Mouse (Mus musculus) forebrain, embryonic 14.5 days (tissue): ENCODE measurements at regions not wholly inside any gene's neighbourhood (a gene's known extent, or its start where the extent isn't known, plus 50 kb on each side); places are given as distances from the start of the nearest gene placed in this dataset.

ENCODE experiments used
- ATAC-seq: fragments of 200-750 bp; cut with Nextera tagmentation; 2 replicates; pipeline ENCODE4 v1.8.0; 2017; ENCODE audit warnings: mild to moderate bottlenecking, moderate library complexity
- DNase-seq: peaks from one replicate; pipeline ENCODE4 v3.0.0-alpha.2; 2015; ENCODE audit warnings: low spot score
- H3K27ac ChIP-seq: fragments of 300-500 bp; sonication (generic); 2 replicates; pipeline ENCODE4 v1.5.1; 2014; ENCODE audit warnings: low read depth, mild to moderate bottlenecking, control low read depth, low read length, moderate library complexity
- H3K27me3 ChIP-seq: fragments of 300-500 bp; sonication (generic); replicated peaks from 2 replicates; pipeline ENCODE4 v1.6.1; 2014; ENCODE audit warnings: low read length, control low read depth, mixed read lengths; ENCODE audit not compliant: control insufficient read depth, insufficient read depth
- H3K36me3 ChIP-seq: fragments of 300-500 bp; sonication (generic); 2 replicates; pipeline ENCODE4 v1.6.1; 2014; ENCODE audit warnings: low read length, control low read depth; ENCODE audit not compliant: control insufficient read depth, insufficient read depth
- H3K4me1 ChIP-seq: fragments of 300-500 bp; sonication (generic); 2 replicates; pipeline ENCODE4 v1.6.1; 2014; ENCODE audit warnings: antibody characterized with exemption, low read length, control low read depth; ENCODE audit not compliant: control insufficient read depth, insufficient read depth
- H3K4me2 ChIP-seq: fragments of 300-500 bp; sonication (generic); 2 replicates; pipeline ENCODE4 v1.6.1; 2014; ENCODE audit warnings: mild to moderate bottlenecking, control low read depth, low read length
- H3K4me3 ChIP-seq: fragments of 300-500 bp; sonication (generic); 2 replicates; pipeline ENCODE4 v1.5.1; 2014; ENCODE audit warnings: low read depth, low read length, control low read depth
- H3K9ac ChIP-seq: fragments of 300-500 bp; sonication (generic); 2 replicates; pipeline ENCODE4 v1.6.1; 2014; ENCODE audit warnings: mild to moderate bottlenecking, low read length, control low read depth, moderate library complexity
- H3K9me3 ChIP-seq: fragments of 300-500 bp; sonication (generic); replicated peaks from 2 replicates; pipeline ENCODE4 v1.6.1; 2016; ENCODE audit warnings: low read length, control low read depth, mixed read lengths; ENCODE audit not compliant: control insufficient read depth
- WGBS: fragments of 180-500 bp; shearing (Covaris S2); extraction: QIAGEN DNeasy Blood & Tissue Kit; methylation state at CpG from one replicate; pipeline ENCODE4 v1.1.7; 2014; 5-methylcytosine and 5-hydroxymethylcytosine counted together

- Histone ChIP-seq H3K9ac (no peak overlapping the region), H3K9me3 (no peaks in the 10 kb centered on the region), H3K36me3 (no peaks in the 10 kb centered on the region), H3K4me1 (no peaks in the 10 kb centered on the region), H3K4me3 (no peak overlapping the region), H3K4me2 (no peak overlapping the region), H3K27ac (no peak overlapping the region), H3K27me3 (no peaks in the 10 kb centered on the region)
- DNase-seq = no peak
- WGBS = 68% methylated on average over 4 of the region's 4 CpGs
- ATAC-seq = no peak
Observed at GRCm38 (mm10) chr2:48468895-48469294, 345.0 kb upstream of the Acvr2a start.

GRCm38 (mm10) chr2:48469357-48469756 lies 344.6 kb upstream of the Acvr2a start:
- WGBS = 70% methylated on average over 4 of the region's 4 CpGs
- no peak for DNase-seq

GRCm38 (mm10) chr2:48473102-48473501 lies 340.8 kb upstream of the Acvr2a start:
- Histone ChIP-seq H3K9ac (no peak overlapping the region), H3K4me3 (no peak overlapping the region), H3K9me3 (no peaks in the 10 kb centered on the region), H3K27me3 (no peaks in the 10 kb centered on the region), H3K27ac (no peak overlapping the region), H3K36me3 (no peaks in the 10 kb centered on the region), H3K4me2 (no peak overlapping the region), H3K4me1 (no peaks in the 10 kb centered on the region; the same call in 1 of the 2 replicates)
- no peak for ATAC-seq
- WGBS = 83% methylated on average over 3 of the region's 3 CpGs
- no peak for DNase-seq

More at GRCm38 (mm10) chr2:48469357-48469756, 344.6 kb upstream of the Acvr2a start:
- no peaks in the 10 kb centered on the region for H3K36me3 ChIP-seq
- H3K9me3 ChIP-seq = no peaks in the 10 kb centered on the region
- H3K27me3 ChIP-seq = no peaks in the 10 kb centered on the region
- no peak overlapping the region for H3K9ac ChIP-seq
- ATAC-seq = no peak
- H3K27ac ChIP-seq = no peak overlapping the region
- H3K4me1 ChIP-seq = no peaks in the 10 kb centered on the region
- no peak overlapping the region for H3K4me2 ChIP-seq
- no peak overlapping the region for H3K4me3 ChIP-seq

GRCm38 (mm10) chr2:48474642-48475041 lies 339.3 kb upstream of the Acvr2a start:
- no peak overlapping the region for H3K27ac ChIP-seq
- H3K36me3 ChIP-seq = no peaks in the 10 kb centered on the region
- no peaks in the 10 kb centered on the region for H3K9me3 ChIP-seq
- no peak overlapping the region for H3K4me3 ChIP-seq
- H3K9ac ChIP-seq = no peak overlapping the region
- WGBS = 91% methylated on average over 4 of the region's 4 CpGs
- ATAC-seq (no peak), DNase-seq (no peak)
- no peaks in the 10 kb centered on the region for H3K27me3 ChIP-seq
- no peak overlapping the region for H3K4me2 ChIP-seq
- H3K4me1 ChIP-seq = no peaks in the 10 kb centered on the region; the same call in 1 of the 2 replicates

GRCm38 (mm10) chr2:48476777-48477176 lies 337.1 kb upstream of the Acvr2a start:
- DNase-seq = no peak
- no peaks in the 10 kb centered on the region for H3K36me3 ChIP-seq
- H3K27ac ChIP-seq = no peak overlapping the region
- peaks cover 7% of the 10 kb centered on the region for H3K4me1 ChIP-seq
- no peak overlapping the region for H3K9ac ChIP-seq
- no peaks in the 10 kb centered on the region for H3K27me3 ChIP-seq
- H3K4me2 ChIP-seq = no peak overlapping the region
- 71% methylated on average over 3 of the region's 3 CpGs for WGBS
- H3K9me3 ChIP-seq = no peaks in the 10 kb centered on the region
- no peak overlapping the region for H3K4me3 ChIP-seq
- no peak for ATAC-seq

GRCm38 (mm10) chr2:48477336-48477735 lies 336.6 kb upstream of the Acvr2a start:
- no peaks in the 10 kb centered on the region for H3K27me3 ChIP-seq
- 47% methylated on average over 2 of the region's 2 CpGs for WGBS
- DNase-seq (no peak), ATAC-seq (peak; percentile 53)
- no peak overlapping the region for H3K4me2 ChIP-seq
- H3K9me3 ChIP-seq = no peaks in the 10 kb centered on the region
- H3K4me1 ChIP-seq = peaks cover 7% of the 10 kb centered on the region
- no peaks in the 10 kb centered on the region for H3K36me3 ChIP-seq
- H3K9ac ChIP-seq = no peak overlapping the region
- no peak overlapping the region for H3K27ac ChIP-seq
- H3K4me3 ChIP-seq = no peak overlapping the region

GRCm38 (mm10) chr2:48479601-48480000 lies 334.3 kb upstream of the Acvr2a start:
- H3K27me3 ChIP-seq = no peaks in the 10 kb centered on the region
- no peaks in the 10 kb centered on the region for H3K36me3 ChIP-seq
- DNase-seq = no peak
- H3K9me3 ChIP-seq = no peaks in the 10 kb centered on the region
- no peak overlapping the region for H3K4me3 ChIP-seq
- 93% methylated on average over 1 of the region's 1 CpGs for WGBS
- H3K4me1 ChIP-seq = peaks cover 7% of the 10 kb centered on the region
- H3K4me2 ChIP-seq = no peak overlapping the region
- no peak overlapping the region for H3K9ac ChIP-seq
- ATAC-seq = no peak
- H3K27ac ChIP-seq = no peak overlapping the region

- Histone ChIP-seq H3K4me2 (no peak overlapping the region), H3K9me3 (no peaks in the 10 kb centered on the region), H3K27ac (0 out of 2 replicates have a peak overlapping the region, but pooled peaks have one; percentile 33), H3K27me3 (no peaks in the 10 kb centered on the region), H3K9ac (no peak overlapping the region), H3K36me3 (no peaks in the 10 kb centered on the region), H3K4me3 (no peak overlapping the region), H3K4me1 (peaks cover 7% of the 10 kb centered on the region)
- no peak for DNase-seq
- WGBS = 65% methylated on average over 9 of the region's 9 CpGs
- no peak for ATAC-seq
Observed at GRCm38 (mm10) chr2:48480428-48481191, 333.3 kb upstream of the Acvr2a start.

- Histone ChIP-seq H3K27ac (peak overlapping the region; percentile 33; the same call in 1 of the 2 replicates), H3K4me1 (peaks cover 7% of the 10 kb centered on the region), H3K4me3 (no peak overlapping the region), H3K9ac (no peak overlapping the region; the same call in 1 of the 2 replicates), H3K27me3 (no peaks in the 10 kb centered on the region), H3K9me3 (no peaks in the 10 kb centered on the region), H3K36me3 (no peaks in the 10 kb centered on the region), H3K4me2 (0 out of 2 replicates have a peak overlapping the region, but pooled peaks have one; percentile 18)
- peak; percentile 82 for ATAC-seq
- WGBS = 3% methylated on average over 12 of the region's 12 CpGs
- DNase-seq = peak; percentile 78
Observed at GRCm38 (mm10) chr2:48481209-48481742, 332.6 kb upstream of the Acvr2a start.
